Mouse (Mus musculus): ENCODE measurements around the gene Pbp2. TPM values are rescaled to one million over a fixed set of nuclear protein-coding genes. Genes with fewer than 3 reads are reported as not detected.

The Pbp2 gene
- polyA plus RNA-seq, 1 experiment from 2014 or later, result not detected

GRCm38 (mm10) chr6:135261124-135261523 lies 49.1 kb downstream of the Pbp2 start:
- no peak overlapping the region for H3K9ac ChIP-seq (ENCODE audit: low read length)
- peaks cover 2% of the 10 kb centered on the region; the same call in 1 of the 2 replicates for H3K9me3 ChIP-seq (ENCODE audit: control insufficient read depth, low read length)
- ATAC-seq (replicated peaks; ENCODE audit: low FRiP score) (no peak), DNase-seq (ENCODE audit: low spot score) (no peak)
- no peak overlapping the region for H3K4me3 ChIP-seq (ENCODE audit: low read depth, low read length)
- no peaks in the 10 kb centered on the region for H3K4me1 ChIP-seq (replicated peaks; ENCODE audit: control insufficient read depth, insufficient read depth, low read length)
- H3K4me2 ChIP-seq (ENCODE audit: low read depth, low read length, severe bottlenecking), result no peak overlapping the region
- H3K27me3 ChIP-seq (ENCODE audit: control insufficient read depth, insufficient read depth, low read length), result no peaks in the 10 kb centered on the region
- H3K36me3 ChIP-seq (ENCODE audit: control insufficient read depth, insufficient read depth, low read length), result no peaks in the 10 kb centered on the region
- H3K27ac ChIP-seq (ENCODE audit: low read depth, low read length), result no peak overlapping the region
- 91% methylated on average over 9 of the region's 9 CpGs for WGBS

- WGBS, result 92% methylated on average over 6 of the region's 6 CpGs
- Histone ChIP-seq H3K4me1 (replicated peaks; ENCODE audit: control insufficient read depth, insufficient read depth, low read length) (no peaks in the 10 kb centered on the region), H3K4me2 (ENCODE audit: low read depth, low read length, severe bottlenecking) (no peak overlapping the region), H3K9me3 (ENCODE audit: control insufficient read depth, low read length) (peaks cover 2% of the 10 kb centered on the region; the same call in 1 of the 2 replicates), H3K9ac (ENCODE audit: low read length) (no peak overlapping the region), H3K27ac (ENCODE audit: low read depth, low read length) (no peak overlapping the region), H3K36me3 (ENCODE audit: control insufficient read depth, insufficient read depth, low read length) (no peaks in the 10 kb centered on the region), H3K4me3 (ENCODE audit: low read depth, low read length) (no peak overlapping the region), H3K27me3 (ENCODE audit: control insufficient read depth, insufficient read depth, low read length) (no peaks in the 10 kb centered on the region)
- ATAC-seq (replicated peaks; ENCODE audit: low FRiP score) (no peak), DNase-seq (ENCODE audit: low spot score) (no peak)
These were observed 49.8 kb downstream of the Pbp2 start for GRCm38 (mm10) chr6:135260435-135260834.

Other genes starting within 250 kb of the Pbp2 start
- gene Gprc5a, start 244.8 kb downstream of the Pbp2 start, polyA plus RNA-seq (2014; fragmentation: Nextera tagmentation; extraction: Ambion mirVana), result 2.7 and 4.5 TPM in 2 replicates
- not detected in 2 replicates for gene Gprc5d, start 192.1 kb downstream of the Pbp2 start, polyA plus RNA-seq (2014; fragmentation: Nextera tagmentation; extraction: Ambion mirVana)
- 34.2 and 37.7 TPM in 2 replicates for gene Fam234b, start 112.4 kb downstream of the Pbp2 start, polyA plus RNA-seq (2014; fragmentation: Nextera tagmentation; extraction: Ambion mirVana)
- gene Hebp1, start 112.4 kb downstream of the Pbp2 start, polyA plus RNA-seq (2014; fragmentation: Nextera tagmentation; extraction: Ambion mirVana), result 3.0 and 4.0 TPM in 2 replicates
- 0.29 and 0.99 TPM in 2 replicates for gene Gsg1, start 56.1 kb downstream of the Pbp2 start, polyA plus RNA-seq (2014; fragmentation: Nextera tagmentation; extraction: Ambion mirVana)
- gene Emp1, start 52.1 kb upstream of the Pbp2 start, polyA plus RNA-seq (2014; fragmentation: Nextera tagmentation; extraction: Ambion mirVana), result 2.4 and 3.2 TPM in 2 replicates

All from forebrain, embryonic 11.5 days (tissue).